Mouse (Mus musculus): Measurements from ENCODE around the gene Hs2st1. TPM values are rescaled to one million over a fixed set of nuclear protein-coding genes. Genes with fewer than 3 reads are reported as not detected.

The Hs2st1 gene
- polyA plus RNA-seq, 1 experiment from 2014 or later, result 1.5 TPM

GRCm38 (mm10) chr3:144558274-144558673 lies 11.7 kb downstream of the Hs2st1 start:
- 0 out of 2 replicates have a peak, but pooled peaks cover 2% of the 10 kb centered on the region for H3K4me1 ChIP-seq (ENCODE audit: insufficient read depth)
- H3K27me3 ChIP-seq (ENCODE audit: insufficient read depth, low read length), result no peaks in the 10 kb centered on the region
- H3K4me3 ChIP-seq (ENCODE audit: low read depth, low read length), result no peak overlapping the region
- no peak overlapping the region for H3K4me2 ChIP-seq (ENCODE audit: low read depth, low read length)
- no peaks in the 10 kb centered on the region for H3K36me3 ChIP-seq (replicated peaks; ENCODE audit: insufficient read depth, low read length)
- no peak overlapping the region for H3K27ac ChIP-seq (ENCODE audit: low read depth)
- DNase-seq (no peak), ATAC-seq (peak; percentile 26; the same call in 1 of the 2 replicates)
- 50% methylated on average over 5 of the region's 5 CpGs for WGBS (ENCODE audit: insufficient replicate concordance)
- H3K9ac ChIP-seq (replicated peaks), result no peak overlapping the region
- H3K9me3 ChIP-seq (ENCODE audit: low read length), result no peaks in the 10 kb centered on the region
- TF ChIP-seq EP300 (IDR thresholded peaks at IDR 0.05; ENCODE audit: low read depth) (no peak), CTCF (IDR thresholded peaks at IDR 0.05; ENCODE audit: low read depth) (no peak)

GRCm38 (mm10) chr3:144556625-144557324 lies 13.2 kb downstream of the Hs2st1 start:
- DNase-seq (no peak), ATAC-seq (no peak)
- no peak for TF ChIP-seq CTCF (IDR thresholded peaks at IDR 0.05; ENCODE audit: low read depth)
- TF ChIP-seq EP300 (IDR thresholded peaks at IDR 0.05; ENCODE audit: low read depth), result no peak
- H3K27ac ChIP-seq (ENCODE audit: low read depth), result no peak overlapping the region
- no peaks in the 10 kb centered on the region for H3K9me3 ChIP-seq (ENCODE audit: low read length)
- H3K4me3 ChIP-seq (ENCODE audit: low read depth, low read length), result no peak overlapping the region
- no peaks in the 10 kb centered on the region for H3K36me3 ChIP-seq (replicated peaks; ENCODE audit: insufficient read depth, low read length)
- no peak overlapping the region for H3K9ac ChIP-seq (replicated peaks)
- 0 out of 2 replicates have a peak, but pooled peaks cover 4% of the 10 kb centered on the region for H3K4me1 ChIP-seq (ENCODE audit: insufficient read depth)
- 44% methylated on average over 16 of the region's 16 CpGs for WGBS (ENCODE audit: insufficient replicate concordance)
- no peak overlapping the region for H3K4me2 ChIP-seq (ENCODE audit: low read depth, low read length)
- no peaks in the 10 kb centered on the region for H3K27me3 ChIP-seq (ENCODE audit: insufficient read depth, low read length)

GRCm38 (mm10) chr3:144555144-144555543 lies 14.8 kb downstream of the Hs2st1 start:
- no peak overlapping the region for H3K4me2 ChIP-seq (ENCODE audit: low read depth, low read length)
- no peak overlapping the region for H3K9ac ChIP-seq (replicated peaks)
- H3K4me3 ChIP-seq (ENCODE audit: low read depth, low read length), result no peak overlapping the region
- ATAC-seq, result 0 out of 2 replicates have a peak, but pooled peaks have one; percentile 34
- H3K4me1 ChIP-seq (ENCODE audit: insufficient read depth), result 0 out of 2 replicates have a peak, but pooled peaks cover 2% of the 10 kb centered on the region
- no peaks in the 10 kb centered on the region for H3K9me3 ChIP-seq (ENCODE audit: low read length)
- no peaks in the 10 kb centered on the region for H3K36me3 ChIP-seq (replicated peaks; ENCODE audit: insufficient read depth, low read length)
- no peak overlapping the region for H3K27ac ChIP-seq (ENCODE audit: low read depth)
- 69% methylated on average over 7 of the region's 7 CpGs for WGBS (ENCODE audit: insufficient replicate concordance)
- DNase-seq, result no peak
- TF ChIP-seq CTCF (IDR thresholded peaks at IDR 0.05; ENCODE audit: low read depth) (no peak), EP300 (IDR thresholded peaks at IDR 0.05; ENCODE audit: low read depth) (no peak)
- H3K27me3 ChIP-seq (ENCODE audit: insufficient read depth, low read length), result no peaks in the 10 kb centered on the region

GRCm38 (mm10) chr3:144554503-144554902 lies 15.5 kb downstream of the Hs2st1 start:
- no peaks in the 10 kb centered on the region for H3K36me3 ChIP-seq (replicated peaks; ENCODE audit: insufficient read depth, low read length)
- H3K4me3 ChIP-seq (ENCODE audit: low read depth, low read length), result no peak overlapping the region
- no peak for TF ChIP-seq EP300 (IDR thresholded peaks at IDR 0.05; ENCODE audit: low read depth)
- TF ChIP-seq CTCF (IDR thresholded peaks at IDR 0.05; ENCODE audit: low read depth), result no peak
- 66% methylated on average over 9 of the region's 9 CpGs for WGBS (ENCODE audit: insufficient replicate concordance)
- DNase-seq (no peak), ATAC-seq (peak; percentile 53; the same call in 1 of the 2 replicates)
- no peak overlapping the region for H3K9ac ChIP-seq (replicated peaks)
- peak overlapping the region; percentile 43 for H3K4me2 ChIP-seq (ENCODE audit: low read depth, low read length)
- H3K27me3 ChIP-seq (ENCODE audit: insufficient read depth, low read length), result no peaks in the 10 kb centered on the region
- H3K27ac ChIP-seq (ENCODE audit: low read depth), result peak overlapping the region; percentile 39; the same call in 1 of the 2 replicates
- no peaks in the 10 kb centered on the region for H3K9me3 ChIP-seq (ENCODE audit: low read length)
- 0 out of 2 replicates have a peak, but pooled peaks cover 2% of the 10 kb centered on the region for H3K4me1 ChIP-seq (ENCODE audit: insufficient read depth)

GRCm38 (mm10) chr3:144553942-144554341 lies 16.0 kb downstream of the Hs2st1 start:
- H3K4me1 ChIP-seq (ENCODE audit: insufficient read depth), result 0 out of 2 replicates have a peak, but pooled peaks cover 2% of the 10 kb centered on the region
- H3K27ac ChIP-seq (ENCODE audit: low read depth), result peak overlapping the region; percentile 39; the same call in 1 of the 2 replicates
- H3K4me3 ChIP-seq (ENCODE audit: low read depth, low read length), result no peak overlapping the region
- H3K9me3 ChIP-seq (ENCODE audit: low read length), result no peaks in the 10 kb centered on the region
- DNase-seq, result no peak
- ATAC-seq, result peak; percentile 76
- H3K36me3 ChIP-seq (replicated peaks; ENCODE audit: insufficient read depth, low read length), result no peaks in the 10 kb centered on the region
- peak overlapping the region; percentile 43 for H3K4me2 ChIP-seq (ENCODE audit: low read depth, low read length)
- H3K27me3 ChIP-seq (ENCODE audit: insufficient read depth, low read length), result no peaks in the 10 kb centered on the region
- WGBS (ENCODE audit: insufficient replicate concordance), result 52% methylated on average over 7 of the region's 7 CpGs
- H3K9ac ChIP-seq (replicated peaks), result no peak overlapping the region
- TF ChIP-seq CTCF (IDR thresholded peaks at IDR 0.05; ENCODE audit: low read depth) (no peak), EP300 (IDR thresholded peaks at IDR 0.05; ENCODE audit: low read depth) (no peak)

- no peak overlapping the region for H3K9ac ChIP-seq (replicated peaks)
- H3K9me3 ChIP-seq (ENCODE audit: low read length), result no peaks in the 10 kb centered on the region
- no peak overlapping the region for H3K27ac ChIP-seq (ENCODE audit: low read depth)
- H3K36me3 ChIP-seq (replicated peaks; ENCODE audit: insufficient read depth, low read length), result no peaks in the 10 kb centered on the region
- ATAC-seq (no peak), DNase-seq (no peak)
- H3K4me2 ChIP-seq (ENCODE audit: low read depth, low read length), result no peak overlapping the region
- H3K4me3 ChIP-seq (ENCODE audit: low read depth, low read length), result no peak overlapping the region
- no peak for TF ChIP-seq EP300 (IDR thresholded peaks at IDR 0.05; ENCODE audit: low read depth)
- no peak for TF ChIP-seq CTCF (IDR thresholded peaks at IDR 0.05; ENCODE audit: low read depth)
- no peaks in the 10 kb centered on the region for H3K27me3 ChIP-seq (ENCODE audit: insufficient read depth, low read length)
- H3K4me1 ChIP-seq (ENCODE audit: insufficient read depth), result 0 out of 2 replicates have a peak, but pooled peaks cover 2% of the 10 kb centered on the region
- 43% methylated on average over 4 of the region's 4 CpGs for WGBS (ENCODE audit: insufficient replicate concordance)
Observed at GRCm38 (mm10) chr3:144551416-144551815, 18.6 kb downstream of the Hs2st1 start.

All from liver, postnatal 0 days (tissue).